Mouse (Mus musculus) C2C12 (cell line): ENCODE measurements around the gene Shisa5. TPM values are rescaled to one million over a fixed set of nuclear protein-coding genes. Genes with fewer than 3 reads are reported as not detected.
A peak's percentile ranks its signal among the peaks of the same experiment; 100 is the strongest.

Source experiments
- H3K27me3 ChIP-seq: one replicate; pipeline ENCODE4 v1.6.1; 2011; ENCODE audit not compliant: control insufficient read depth, insufficient read depth, insufficient read length
- H3K36me3 ChIP-seq: one replicate; pipeline ENCODE4 v1.6.1; 2011; ENCODE audit not compliant: control insufficient read depth, insufficient read depth
- H3K4me3 ChIP-seq: one replicate; pipeline ENCODE4 v1.5.1; 2011; ENCODE audit warnings: mild to moderate bottlenecking, control low read depth; ENCODE audit not compliant: poor library complexity, insufficient read depth, severe bottlenecking
- H3K79me2 ChIP-seq: one replicate; pipeline ENCODE4 v1.6.1; 2011; ENCODE audit not compliant: control insufficient read depth, insufficient read depth
- H3K79me3 ChIP-seq: one replicate; pipeline ENCODE4 v1.6.1; 2011; ENCODE audit warnings: low read depth, control low read depth
- H3ac ChIP-seq: one replicate; pipeline ENCODE3; 2011; ENCODE audit warnings: low read depth; ENCODE audit not compliant: control insufficient read depth, insufficient read length
- CEBPB ChIP-seq: IDR thresholded peaks from one replicate; pipeline ENCODE4 v1.6.1; 2011; ENCODE audit warnings: low read depth, mild to moderate bottlenecking, control low read depth, moderate library complexity
- CTCF ChIP-seq: IDR thresholded peaks from one replicate; pipeline ENCODE4 v1.5.1; 2011; ENCODE audit not compliant: control insufficient read depth, insufficient read depth, insufficient read length
- FOSL1 ChIP-seq: IDR thresholded peaks from one replicate; pipeline ENCODE4 v1.8.0; 2011; ENCODE audit warnings: mild to moderate bottlenecking, low read length; ENCODE audit not compliant: poor library complexity, insufficient read depth, severe bottlenecking
- MAX ChIP-seq: IDR thresholded peaks from one replicate; pipeline ENCODE4 v1.6.1; 2011; ENCODE audit warnings: mild to moderate bottlenecking, control low read depth
- MYOD1 ChIP-seq: IDR thresholded peaks from one replicate; pipeline ENCODE4 v1.6.1; 2011; ENCODE audit warnings: low read depth; ENCODE audit not compliant: control insufficient read depth, insufficient read length
- MYOG ChIP-seq: IDR thresholded peaks from one replicate; pipeline ENCODE4 v1.6.1; 2011; ENCODE audit not compliant: control insufficient read depth, insufficient read length; ENCODE audit errors: extremely low read depth
- USF1 ChIP-seq: IDR thresholded peaks from one replicate; pipeline ENCODE4 v1.6.1; 2011; ENCODE audit warnings: low read depth, mild to moderate bottlenecking, control low read depth, moderate library complexity
- long read RNA-seq, 2 experiments: library from polyadenylated mRNA; unstranded; transcript quantifications; one replicate each; pipeline ENCODE4 v2.0.0; 2019 to 2020
- polyA plus RNA-seq: library from polyadenylated mRNA; unstranded; fragments of >200 nt; fragmentation: generic; extraction: Trizol; gene quantifications from one replicate; pipeline ENCODE4 v1.2.1, GENCODE M21; 2012; ENCODE audit warnings: missing spikeins

The Shisa5 gene
- 86.4 TPM for polyA plus RNA-seq
- long read RNA-seq, experiment 1, transcript Shisa5-203 (4 exons, 1,038 nt) = minor isoform, 6 of 94 reads
- long read RNA-seq, experiment 1, transcript Shisa5-202 (6 exons, 1,910 nt) = minor isoform, 30 of 94 reads
- long read RNA-seq, experiment 1, transcript Shisa5-201 (6 exons, 1,834 nt) = major isoform, 46 of 94 reads
- long read RNA-seq, experiment 1, partial matches to known transcripts = 3 of 94 reads
- long read RNA-seq, experiment 1, other reads (novel, unspliced or antisense) = 9 of 94 reads
- long read RNA-seq, experiment 2, transcript Shisa5-202 (6 exons, 1,910 nt) = minor isoform, 53 of 215 reads
- long read RNA-seq, experiment 2, transcript Shisa5-201 (6 exons, 1,834 nt) = major isoform, 121 of 215 reads
- long read RNA-seq, experiment 2, transcript Shisa5-203 (4 exons, 1,038 nt) = minor isoform, 12 of 215 reads
- long read RNA-seq, experiment 2, partial matches to known transcripts = 2 of 215 reads
- long read RNA-seq, experiment 2, other reads (novel, unspliced or antisense) = 26 of 215 reads

GRCm38 (mm10) chr9:109038086-109038895, at the start of gene Shisa5:
TSS of gene Shisa5 (plus strand) at chr9:109038565.
- H3K36me3 ChIP-seq = no peaks in the 10 kb centered on the region
- peaks cover 5% of the 10 kb centered on the region for H3K79me3 ChIP-seq
- H3K4me3 ChIP-seq = peak within 1 kb of the TSS; percentile 57
- TF ChIP-seq USF1 (no peak), FOSL1 (no peak), MYOG (no peak), CTCF (no peak), MYOD1 (no peak), CEBPB (no peak), MAX (no peak)
- H3K27me3 ChIP-seq = no peaks in the 10 kb centered on the region
- peaks cover 33% of the 10 kb centered on the region for H3K79me2 ChIP-seq
- peak within 1 kb of the TSS; percentile 57 for H3ac ChIP-seq

- Histone ChIP-seq H3K36me3 (peaks cover 18% of the 10 kb centered on the region), H3K4me3 (no peak overlapping the region), H3K79me3 (peaks cover 4% of the 10 kb centered on the region), H3ac (no peak overlapping the region), H3K27me3 (no peaks in the 10 kb centered on the region), H3K79me2 (peaks cover 32% of the 10 kb centered on the region)
- TF ChIP-seq CTCF (no peak), FOSL1 (no peak), MYOG (no peak), USF1 (no peak), MAX (no peak), CEBPB (no peak), MYOD1 (no peak)
Observed at GRCm38 (mm10) chr9:108989802-108990461, 48.4 kb upstream of the Shisa5 start.

GRCm38 (mm10) chr9:108990462-108990820, 47.9 kb upstream of the Shisa5 start:
- no peak overlapping the region for H3K4me3 ChIP-seq
- H3ac ChIP-seq = no peak overlapping the region
- no peaks in the 10 kb centered on the region for H3K27me3 ChIP-seq
- H3K36me3 ChIP-seq = peaks cover 18% of the 10 kb centered on the region
- H3K79me2 ChIP-seq = peaks cover 34% of the 10 kb centered on the region
- TF ChIP-seq FOSL1 (no peak), MAX (no peak), CTCF (no peak), MYOG (no peak), MYOD1 (no peak), CEBPB (no peak), USF1 (no peak)
- peaks cover 4% of the 10 kb centered on the region for H3K79me3 ChIP-seq

DNA sequence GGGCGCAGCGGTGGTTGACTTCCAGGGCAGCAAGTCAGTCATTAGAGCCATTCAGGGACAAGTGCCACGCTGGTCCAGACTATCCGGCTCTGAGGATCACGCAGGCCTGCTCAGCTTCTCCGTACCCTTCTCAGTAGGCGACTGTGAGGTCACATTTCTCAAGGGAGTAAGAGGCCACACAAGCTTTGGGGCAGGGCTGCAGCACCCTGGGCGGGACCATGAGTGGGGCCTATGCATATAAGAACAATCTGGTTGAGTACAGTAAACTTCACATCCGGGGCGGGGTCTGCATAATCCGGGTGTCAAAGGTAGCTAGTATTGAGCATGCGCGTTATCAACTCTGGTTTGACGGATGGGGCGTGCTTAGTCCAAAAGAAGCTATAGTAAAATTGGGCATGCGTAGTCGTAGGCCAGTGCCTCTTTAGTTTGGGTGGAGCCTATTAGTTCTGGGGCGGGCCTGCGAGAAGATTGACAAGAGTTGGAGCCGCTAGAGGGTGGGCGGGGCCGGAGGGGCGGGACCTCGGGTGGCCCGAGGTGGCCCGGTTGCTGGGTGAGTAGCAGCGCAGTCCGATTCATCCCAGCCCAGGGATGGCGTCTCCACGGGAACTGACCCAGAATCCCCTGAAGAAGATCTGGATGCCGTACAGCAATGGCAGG, 46.8 kb upstream of the Shisa5 start, which contains the start of gene Pfkfb4:
Gene Pfkfb4, plus strand, starts transcription at position 351 of the 657 bp plus-strand sequence.
- TF ChIP-seq CEBPB (no peak), FOSL1 (no peak), MAX (no peak), MYOG (no peak), MYOD1 (no peak), CTCF (no peak), USF1 (no peak)
- peaks cover 34% of the 10 kb centered on the region for H3K79me2 ChIP-seq
- peak within 1 kb of the TSS; percentile 33 for H3ac ChIP-seq
- peaks cover 4% of the 10 kb centered on the region for H3K79me3 ChIP-seq
- H3K36me3 ChIP-seq = peaks cover 10% of the 10 kb centered on the region
- peak within 1 kb of the TSS; percentile 41 for H3K4me3 ChIP-seq
- no peaks in the 10 kb centered on the region for H3K27me3 ChIP-seq

GRCm38 (mm10) chr9:108992085-108992469, 46.3 kb upstream of the Shisa5 start:
- H3K27me3 ChIP-seq = no peaks in the 10 kb centered on the region
- H3ac ChIP-seq = peak overlapping the region; percentile 33
- peak overlapping the region; percentile 41 for H3K4me3 ChIP-seq
- TF ChIP-seq MYOD1 = no peak
- no peak for TF ChIP-seq MAX
- TF ChIP-seq USF1 = no peak
- TF ChIP-seq MYOG = no peak
- TF ChIP-seq FOSL1 = no peak
- no peak for TF ChIP-seq CTCF
- TF ChIP-seq CEBPB = no peak
- H3K79me3 ChIP-seq = peaks cover 4% of the 10 kb centered on the region
- peaks cover 34% of the 10 kb centered on the region for H3K79me2 ChIP-seq
- H3K36me3 ChIP-seq = peaks cover 5% of the 10 kb centered on the region
